Mouse (Mus musculus): ENCODE results near the gene Pfkp.

Gene Pfkp

DNA sequence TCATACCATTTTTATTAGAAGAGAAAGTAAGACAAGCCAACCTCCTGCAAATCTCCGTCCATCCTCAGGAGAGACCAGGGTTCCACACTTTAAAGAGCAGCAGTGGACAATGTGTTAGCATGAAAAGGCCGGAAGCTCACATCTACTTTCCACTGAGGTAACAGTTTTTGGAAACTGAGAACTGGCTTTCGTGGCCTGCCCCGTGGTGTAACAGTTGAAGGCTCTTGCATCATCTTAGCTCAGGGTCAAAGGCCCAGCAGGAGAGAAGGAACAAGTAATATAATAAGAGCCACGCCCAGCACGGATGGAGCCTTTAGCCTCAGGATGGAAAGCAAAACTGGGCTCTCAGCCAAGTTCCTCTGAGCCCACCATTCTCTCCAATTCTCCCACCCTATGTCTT is 12.1 kb downstream of the Pfkp start:
- DNase-seq, result no peak

GRCm38 (mm10) chr13:6635138-6636076 is 13.2 kb downstream of the Pfkp start:
- no peak for DNase-seq

DNA sequence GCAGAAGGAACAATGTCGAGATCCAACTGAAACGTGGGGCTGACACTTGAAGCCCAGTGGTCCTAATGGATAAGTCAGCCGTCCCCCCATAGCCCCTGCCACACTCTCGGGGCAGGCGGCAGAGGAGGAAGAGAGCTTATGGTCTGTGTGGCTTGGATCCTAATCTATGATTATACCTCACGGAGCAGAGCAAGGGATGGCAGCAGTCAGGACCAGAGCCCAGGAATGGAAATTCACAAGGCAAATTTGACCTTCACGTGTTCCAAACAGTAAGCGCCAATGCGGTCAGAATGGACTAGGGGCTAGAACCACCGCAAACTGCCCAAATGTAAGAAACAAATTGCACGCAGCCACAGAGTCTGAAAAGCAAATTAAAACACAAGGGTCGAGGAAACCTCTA is 14.5 kb downstream of the Pfkp start:
- no peak for DNase-seq

DNA sequence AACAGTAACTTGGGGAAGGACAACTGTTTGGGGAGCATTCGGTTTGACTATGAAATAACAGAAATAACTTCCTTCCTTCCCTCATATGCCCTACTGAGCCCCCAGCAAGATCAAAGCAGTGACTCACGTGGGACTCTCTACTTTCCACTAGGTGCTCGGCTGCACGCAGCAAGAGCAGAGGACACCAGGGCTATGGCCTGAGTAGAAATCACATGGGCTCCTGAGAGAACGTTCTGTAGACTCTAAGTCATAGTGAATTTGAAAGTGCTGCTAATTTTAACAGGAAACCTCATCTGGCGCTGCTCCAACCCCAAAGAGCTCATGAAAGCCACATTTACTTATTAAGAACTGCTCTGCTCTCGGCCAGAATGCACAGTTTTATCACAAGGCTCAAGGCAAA is 15.1 kb downstream of the Pfkp start:
- peak; percentile 54 for DNase-seq

DNA sequence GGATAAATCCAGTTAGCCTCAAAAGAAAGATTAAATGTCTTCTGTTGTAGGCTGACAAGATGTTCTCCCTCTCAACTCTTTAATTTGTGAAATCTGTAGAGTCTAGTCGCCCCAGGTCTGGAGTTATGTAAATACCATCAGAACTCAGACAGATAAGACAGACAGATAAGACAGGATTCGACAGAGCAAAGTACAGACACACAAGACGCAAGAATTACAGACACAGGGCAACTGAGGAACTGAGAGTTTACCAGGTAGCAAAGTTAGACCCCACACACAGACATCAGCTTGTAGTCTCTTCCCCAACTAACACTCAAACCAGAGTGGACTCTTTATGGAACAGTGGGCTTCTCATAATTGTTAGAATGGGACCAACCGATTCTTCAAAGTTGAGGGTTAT is 15.6 kb downstream of the Pfkp start:
- no peak for DNase-seq

DNA sequence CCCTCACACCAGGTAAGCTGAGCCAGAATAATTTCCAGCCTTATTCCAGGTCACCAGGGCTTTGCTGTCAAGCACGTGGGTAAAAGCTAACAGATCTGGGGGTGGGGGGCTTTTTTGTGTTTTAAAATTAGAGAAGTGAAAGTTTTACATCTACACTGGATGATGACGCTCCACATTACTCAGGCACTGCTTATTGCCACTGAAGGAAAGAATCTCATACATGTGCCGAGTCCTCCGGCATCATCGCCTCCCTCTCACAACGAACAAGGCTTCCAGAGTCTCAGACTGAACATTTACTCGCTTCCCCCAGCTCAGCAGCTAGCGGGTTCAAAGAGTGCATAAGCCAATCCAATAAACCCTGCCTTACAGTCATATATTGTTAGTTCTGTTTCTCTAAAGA is 16.1 kb downstream of the Pfkp start:
- no peak for DNase-seq

GRCm38 (mm10) chr13:6631772-6632510 is 16.6 kb downstream of the Pfkp start:
- DNase-seq, result no peak

- no peak for DNase-seq
Observed at GRCm38 (mm10) chr13:6630660-6631059, 17.9 kb downstream of the Pfkp start.

DNA sequence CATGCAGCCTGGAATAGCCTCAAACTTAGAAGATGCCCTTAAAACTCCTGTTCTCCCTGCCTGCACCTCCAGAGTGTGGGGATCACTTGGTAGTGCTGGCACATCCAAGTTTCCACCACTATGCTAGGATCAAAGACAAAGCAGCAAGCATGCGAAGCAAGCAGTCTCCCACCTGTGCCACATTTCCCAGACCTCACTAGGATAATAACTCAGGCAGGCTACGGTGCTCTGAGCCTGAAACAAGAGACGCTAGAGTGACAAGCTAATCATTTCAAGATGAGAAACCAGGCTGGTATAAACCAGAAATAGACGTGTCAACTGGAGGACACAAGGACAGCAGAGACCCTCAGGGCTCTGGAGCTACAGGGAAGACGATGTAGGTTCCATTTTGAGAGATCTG is 18.6 kb downstream of the Pfkp start:
- no peak for DNase-seq

GRCm38 (mm10) chr13:6628998-6629764 is 19.4 kb downstream of the Pfkp start:
- DNase-seq, result no peak

DNA sequence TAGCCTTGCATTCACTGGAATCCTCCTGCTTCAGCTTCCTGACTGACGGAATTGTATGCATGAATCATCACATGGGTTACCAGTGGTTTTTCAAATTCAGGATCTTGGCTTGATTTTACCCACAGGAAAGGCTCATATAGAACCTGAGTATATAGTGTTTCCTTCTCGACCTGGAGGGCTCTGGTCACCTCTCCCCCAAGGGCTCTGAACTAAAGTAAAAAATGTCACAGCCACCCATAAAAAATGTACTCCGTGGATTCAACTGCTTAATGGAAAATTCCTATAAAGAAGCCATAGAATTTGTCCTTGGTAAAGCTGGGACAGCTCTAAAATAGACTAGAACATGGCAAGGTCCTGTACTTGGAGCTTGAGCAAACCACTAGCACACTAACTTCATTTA is 20.3 kb downstream of the Pfkp start:
- DNase-seq, result no peak

GRCm38 (mm10) chr13:6627352-6627751 is 21.2 kb downstream of the Pfkp start:
- no peak for DNase-seq

DNA sequence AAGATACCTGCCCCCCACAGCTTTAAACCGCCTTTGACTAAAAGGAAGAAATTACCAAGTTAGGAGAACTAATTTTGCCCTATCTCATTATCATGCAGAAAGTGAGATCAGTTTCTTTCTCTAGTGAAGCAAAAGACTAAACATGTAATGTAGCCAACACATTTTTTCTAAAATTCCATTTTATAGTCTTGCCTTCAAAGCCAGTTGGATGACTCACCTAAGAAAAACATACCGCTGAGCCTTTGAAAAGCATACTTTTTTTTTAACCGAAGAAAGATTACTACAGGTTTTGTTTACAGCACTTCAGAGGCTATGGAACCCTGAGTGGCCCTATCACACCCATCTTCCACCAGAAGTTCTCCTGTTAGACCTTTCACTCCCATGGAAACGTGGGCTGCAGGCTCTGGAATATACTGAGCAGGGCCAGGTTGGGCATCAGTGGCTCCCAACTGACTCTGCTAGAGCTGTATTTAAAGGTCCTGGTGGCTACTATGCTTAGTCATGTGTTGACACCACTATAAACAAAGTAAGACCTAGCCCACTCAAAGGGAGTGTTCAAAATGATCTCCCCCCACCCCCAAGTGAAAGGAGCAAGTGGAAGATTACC is 22.0 kb downstream of the Pfkp start:
- no peak for DNase-seq

- DNase-seq, result no peak
Observed at GRCm38 (mm10) chr13:6625942-6626341, 22.6 kb downstream of the Pfkp start.

- DNase-seq, result no peak
Observed at GRCm38 (mm10) chr13:6624604-6625003, 24.0 kb downstream of the Pfkp start.

DNA sequence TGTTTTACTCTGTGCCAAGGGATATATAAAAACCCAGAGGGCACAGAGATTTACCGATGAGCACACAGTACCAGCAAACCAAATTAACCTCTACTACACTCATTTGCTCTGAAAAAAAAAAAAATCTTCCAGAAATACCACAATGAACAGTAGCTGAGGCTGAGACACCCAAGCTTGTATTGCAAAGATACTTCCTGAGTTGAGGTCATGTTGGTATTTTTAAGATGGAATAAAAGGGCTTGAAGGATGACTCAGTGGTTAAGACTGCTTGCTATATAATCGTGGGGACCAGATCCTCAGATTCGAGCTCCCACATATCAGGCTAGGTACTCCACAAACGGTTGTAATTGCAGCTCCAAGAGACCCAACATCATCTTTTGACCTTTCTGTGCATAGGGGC is 24.5 kb downstream of the Pfkp start:
- no peak for DNase-seq

- no peak for DNase-seq
Observed at GRCm38 (mm10) chr13:6621831-6622230, 26.7 kb downstream of the Pfkp start.

DNA sequence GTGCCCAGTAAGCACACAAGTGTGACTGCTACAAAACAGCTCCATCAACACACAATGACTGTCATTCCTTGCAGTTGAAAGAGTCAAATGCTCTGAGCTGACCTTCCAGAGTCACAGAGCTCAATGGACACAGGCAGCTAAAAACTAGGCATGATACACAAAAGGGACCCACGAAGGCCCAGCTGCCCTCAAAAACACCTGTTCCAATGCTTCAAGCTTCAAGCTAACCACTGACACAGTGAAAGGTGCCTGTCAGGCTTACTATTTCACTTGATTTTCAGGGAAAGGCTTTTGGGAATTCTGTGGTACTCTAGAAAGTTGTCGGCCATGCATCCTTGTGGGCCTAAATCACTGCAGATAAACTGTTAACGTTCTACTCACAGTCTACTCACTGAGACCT is 28.3 kb downstream of the Pfkp start:
- DNase-seq, result no peak

DNA sequence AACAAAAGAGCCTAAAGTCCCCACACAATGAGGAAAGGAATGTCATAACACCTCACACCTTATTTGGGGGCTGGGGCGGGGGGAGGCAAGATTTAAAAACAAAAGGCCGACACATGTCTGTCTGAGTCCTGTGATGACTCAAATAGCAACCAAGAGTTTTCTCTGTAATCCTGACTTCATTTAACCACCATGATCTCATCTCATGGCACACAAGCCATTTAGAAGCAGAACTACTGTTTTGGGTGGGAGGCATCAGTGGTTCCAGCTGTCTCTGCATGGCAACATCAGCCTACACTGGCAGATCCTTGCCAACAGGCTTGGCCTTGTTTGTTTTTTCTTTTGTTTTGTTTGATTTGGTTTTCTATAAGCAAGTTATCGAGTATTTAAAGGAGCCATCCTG is 29.9 kb downstream of the Pfkp start:
- DNase-seq, result no peak

GRCm38 (mm10) chr13:6613690-6614445 is 34.7 kb downstream of the Pfkp start:
- no peak for DNase-seq

DNA sequence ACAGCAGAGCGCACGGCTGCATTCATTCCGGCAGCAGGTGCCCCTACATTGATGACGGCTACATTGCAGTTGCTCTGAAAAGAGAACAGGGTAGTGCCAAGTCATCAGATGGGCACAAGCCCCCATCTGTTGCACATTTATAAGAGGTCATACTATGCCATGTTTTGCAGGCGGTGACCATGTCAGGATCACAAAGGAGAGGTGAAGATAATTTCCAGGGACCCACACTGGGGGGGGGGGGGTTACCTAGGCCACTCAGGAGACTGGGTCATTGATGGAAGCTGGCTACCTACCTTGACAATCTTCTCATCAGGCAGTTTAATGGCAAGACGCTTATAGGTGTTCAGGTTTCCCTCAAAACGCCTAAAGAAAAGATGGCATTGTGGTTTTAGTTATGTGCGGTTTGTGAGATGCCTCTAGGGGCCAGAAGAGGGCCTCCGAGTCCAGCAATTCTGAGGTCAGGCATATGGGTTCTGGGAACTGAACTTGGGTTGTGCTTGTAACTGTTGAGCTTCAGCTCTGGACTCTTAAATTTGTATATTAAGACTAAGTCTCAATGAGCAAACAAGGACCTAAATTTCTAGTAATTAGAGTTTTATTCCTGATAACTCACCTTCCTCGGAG is 45.7 kb downstream of the Pfkp start:
- no peak for DNase-seq

DNA sequence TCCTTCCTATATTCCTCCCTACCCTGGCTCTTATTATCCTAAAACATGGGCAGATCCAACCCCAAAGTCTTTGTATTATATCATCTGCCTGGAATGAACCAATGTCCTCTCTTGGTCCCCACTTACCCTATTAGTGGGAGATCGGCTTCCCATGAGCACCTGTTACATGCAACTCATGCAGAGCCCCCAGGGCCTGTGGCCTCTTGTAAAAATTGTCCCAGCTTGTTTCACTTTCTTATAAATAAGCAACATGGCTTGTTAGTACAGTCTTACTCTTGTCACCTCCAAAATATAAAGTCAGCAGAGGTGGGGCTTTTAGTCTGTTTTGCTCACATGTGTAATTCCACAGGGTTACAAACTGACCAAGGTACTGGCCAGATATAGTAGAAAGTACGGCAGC is 46.9 kb downstream of the Pfkp start:
- DNase-seq, result no peak
